Mouse (Mus musculus) neural tube, embryonic 14.5 days (tissue): ENCODE measurements around the gene Inpp5a. TPM values are rescaled to one million over a fixed set of nuclear protein-coding genes. Genes with fewer than 3 reads are reported as not detected.

Experiments
- ATAC-seq: fragments of 200-750 bp; cut with Nextera tagmentation; 2 replicates; pipeline ENCODE4 v1.8.0; 2017; ENCODE audit warnings: low read depth, mild to moderate bottlenecking, moderate TSS enrichment, moderate library complexity
- H3K27ac ChIP-seq: fragments of 300-500 bp; sonication (generic); 2 replicates; pipeline ENCODE4 v1.5.1; 2014; ENCODE audit warnings: low read depth, mild to moderate bottlenecking, control low read depth, low read length, moderate library complexity, mixed read lengths
- H3K27me3 ChIP-seq: fragments of 300-500 bp; sonication (generic); 2 replicates; pipeline ENCODE4 v1.6.1; 2014; ENCODE audit warnings: low read length; ENCODE audit not compliant: control insufficient read depth, insufficient read depth
- H3K36me3 ChIP-seq: fragments of 300-500 bp; sonication (generic); 2 replicates; pipeline ENCODE4 v1.6.1; 2014; ENCODE audit warnings: low read length, mixed read lengths; ENCODE audit not compliant: control insufficient read depth, insufficient read depth
- H3K4me1 ChIP-seq: fragments of 300-500 bp; sonication (generic); 2 replicates; pipeline ENCODE4 v1.6.1; 2014; ENCODE audit warnings: low read length; ENCODE audit not compliant: control insufficient read depth, insufficient read depth
- H3K4me2 ChIP-seq: fragments of 300-500 bp; sonication (generic); 2 replicates; pipeline ENCODE4 v1.6.1; 2014; ENCODE audit warnings: mild to moderate bottlenecking, low read depth, low read length, control low read depth
- H3K4me3 ChIP-seq: fragments of 300-500 bp; sonication (generic); 2 replicates; pipeline ENCODE4 v1.5.1; 2014; ENCODE audit warnings: low read depth, low read length, control low read depth, mixed read lengths
- H3K9ac ChIP-seq: fragments of 300-500 bp; sonication (generic); replicated peaks from 2 replicates; pipeline ENCODE4 v1.6.1; 2014; ENCODE audit warnings: low read depth, mild to moderate bottlenecking, control low read depth, low read length, mixed read lengths
- H3K9me3 ChIP-seq: fragments of 300-500 bp; sonication (generic); 2 replicates; pipeline ENCODE4 v1.6.1; 2016; ENCODE audit warnings: low read length; ENCODE audit not compliant: control insufficient read depth
- WGBS: fragments of 180-500 bp; shearing (Covaris S2); extraction: QIAGEN DNeasy Blood & Tissue Kit; methylation state at CpG from one replicate; pipeline ENCODE4 v1.1.7; 2014; 5-methylcytosine and 5-hydroxymethylcytosine counted together
- polyA plus RNA-seq: library from polyadenylated mRNA; unstranded; fragments of >200 nt; fragmentation: Nextera tagmentation; extraction: Ambion mirVana; gene quantifications from 2 replicates; pipeline ENCODE4 v1.2.1, GENCODE M21; 2014

Gene Inpp5a
- polyA plus RNA-seq, 1 experiment from 2014 or later = 25.3 TPM

GRCm38 (mm10) chr7:139453198-139453597, 64.3 kb downstream of the Inpp5a start:
- WGBS = 90% methylated on average over 1 of the region's 1 CpGs

GRCm38 (mm10) chr7:139454285-139454684, 65.4 kb downstream of the Inpp5a start:
- H3K4me3 ChIP-seq = no peak overlapping the region
- no peaks in the 10 kb centered on the region for H3K4me1 ChIP-seq
- ATAC-seq = no peak
- H3K4me2 ChIP-seq = no peak overlapping the region
- no peaks in the 10 kb centered on the region for H3K9me3 ChIP-seq
- no peaks in the 10 kb centered on the region for H3K27me3 ChIP-seq
- H3K27ac ChIP-seq = no peak overlapping the region
- WGBS = 73% methylated on average over 3 of the region's 3 CpGs
- H3K36me3 ChIP-seq = no peaks in the 10 kb centered on the region
- no peak overlapping the region for H3K9ac ChIP-seq

More at GRCm38 (mm10) chr7:139453198-139453597, 64.3 kb downstream of the Inpp5a start:
- H3K27me3 ChIP-seq = no peaks in the 10 kb centered on the region
- H3K27ac ChIP-seq = no peak overlapping the region
- ATAC-seq = no peak
- no peaks in the 10 kb centered on the region for H3K4me1 ChIP-seq
- no peaks in the 10 kb centered on the region for H3K36me3 ChIP-seq
- H3K4me2 ChIP-seq = no peak overlapping the region
- H3K4me3 ChIP-seq = no peak overlapping the region
- no peaks in the 10 kb centered on the region for H3K9me3 ChIP-seq
- H3K9ac ChIP-seq = no peak overlapping the region

GRCm38 (mm10) chr7:139456759-139457158, 67.8 kb downstream of the Inpp5a start:
- no peak overlapping the region for H3K27ac ChIP-seq
- 80% methylated on average over 6 of the region's 6 CpGs for WGBS
- no peak overlapping the region for H3K4me2 ChIP-seq
- no peak for ATAC-seq
- no peaks in the 10 kb centered on the region for H3K9me3 ChIP-seq
- H3K4me1 ChIP-seq = no peaks in the 10 kb centered on the region
- H3K27me3 ChIP-seq = no peaks in the 10 kb centered on the region
- no peak overlapping the region for H3K4me3 ChIP-seq
- no peaks in the 10 kb centered on the region for H3K36me3 ChIP-seq
- H3K9ac ChIP-seq = no peak overlapping the region

- Histone ChIP-seq H3K4me3 (no peak overlapping the region), H3K9me3 (no peaks in the 10 kb centered on the region), H3K27me3 (no peaks in the 10 kb centered on the region), H3K36me3 (no peaks in the 10 kb centered on the region), H3K27ac (no peak overlapping the region), H3K4me2 (no peak overlapping the region), H3K4me1 (no peaks in the 10 kb centered on the region), H3K9ac (no peak overlapping the region)
- WGBS = 94% methylated on average over 12 of the region's 12 CpGs
- no peak for ATAC-seq
Observed at GRCm38 (mm10) chr7:139461344-139461743, 72.4 kb downstream of the Inpp5a start.

GRCm38 (mm10) chr7:139462142-139462541, 73.2 kb downstream of the Inpp5a start:
- no peaks in the 10 kb centered on the region for H3K4me1 ChIP-seq
- H3K9ac ChIP-seq = no peak overlapping the region
- H3K36me3 ChIP-seq = no peaks in the 10 kb centered on the region
- no peak for ATAC-seq
- H3K4me2 ChIP-seq = no peak overlapping the region
- H3K27ac ChIP-seq = no peak overlapping the region
- no peaks in the 10 kb centered on the region for H3K27me3 ChIP-seq
- H3K9me3 ChIP-seq = no peaks in the 10 kb centered on the region
- H3K4me3 ChIP-seq = no peak overlapping the region
- WGBS = 83% methylated on average over 10 of the region's 10 CpGs

- 80% methylated on average over 4 of the region's 4 CpGs for WGBS
- no peak overlapping the region for H3K9ac ChIP-seq
- no peak overlapping the region for H3K4me3 ChIP-seq
- no peaks in the 10 kb centered on the region for H3K9me3 ChIP-seq
- no peaks in the 10 kb centered on the region for H3K27me3 ChIP-seq
- H3K36me3 ChIP-seq = no peaks in the 10 kb centered on the region
- H3K4me2 ChIP-seq = no peak overlapping the region
- no peak overlapping the region for H3K27ac ChIP-seq
- 0 out of 2 replicates have a peak, but pooled peaks cover 3% of the 10 kb centered on the region for H3K4me1 ChIP-seq
- no peak for ATAC-seq
Observed at GRCm38 (mm10) chr7:139465538-139465937, 76.6 kb downstream of the Inpp5a start.

GRCm38 (mm10) chr7:139466484-139467176, 77.7 kb downstream of the Inpp5a start:
- Histone ChIP-seq H3K4me1 (0 out of 2 replicates have a peak, but pooled peaks cover 3% of the 10 kb centered on the region), H3K27me3 (no peaks in the 10 kb centered on the region), H3K4me2 (no peak overlapping the region), H3K4me3 (no peak overlapping the region), H3K9me3 (no peaks in the 10 kb centered on the region), H3K27ac (no peak overlapping the region), H3K36me3 (no peaks in the 10 kb centered on the region), H3K9ac (no peak overlapping the region)
- no peak for ATAC-seq
- WGBS = 66% methylated on average over 7 of the region's 7 CpGs

GRCm38 (mm10) chr7:139467177-139467895, 78.4 kb downstream of the Inpp5a start:
- no peak overlapping the region for H3K9ac ChIP-seq
- 81% methylated on average over 10 of the region's 10 CpGs for WGBS
- H3K4me3 ChIP-seq = no peak overlapping the region
- ATAC-seq = no peak
- H3K27ac ChIP-seq = no peak overlapping the region
- no peaks in the 10 kb centered on the region for H3K9me3 ChIP-seq
- H3K4me1 ChIP-seq = 0 out of 2 replicates have a peak, but pooled peaks cover 3% of the 10 kb centered on the region
- H3K36me3 ChIP-seq = no peaks in the 10 kb centered on the region
- no peak overlapping the region for H3K4me2 ChIP-seq
- no peaks in the 10 kb centered on the region for H3K27me3 ChIP-seq

GRCm38 (mm10) chr7:139467896-139468279, 79.0 kb downstream of the Inpp5a start:
- Histone ChIP-seq H3K9me3 (no peaks in the 10 kb centered on the region), H3K36me3 (no peaks in the 10 kb centered on the region), H3K9ac (no peak overlapping the region), H3K27ac (no peak overlapping the region), H3K27me3 (no peaks in the 10 kb centered on the region), H3K4me2 (no peak overlapping the region), H3K4me1 (0 out of 2 replicates have a peak, but pooled peaks cover 3% of the 10 kb centered on the region), H3K4me3 (no peak overlapping the region)
- WGBS = 74% methylated on average over 4 of the region's 4 CpGs
- ATAC-seq = no peak
